Mouse (Mus musculus): ENCODE measurements around the gene Acvrl1. TPM values are rescaled to one million over a fixed set of nuclear protein-coding genes. Genes with fewer than 3 reads are reported as not detected.
A peak's percentile ranks its signal among the peaks of the same experiment; 100 is the strongest.

Acvrl1 gene
- 11.1 and 15.5 TPM in 2 replicates for total RNA-seq (2021)
- long read RNA-seq, partial matches to known transcripts, result 10 of 16 reads
- long read RNA-seq, other reads (novel, unspliced or antisense), result 4 of 16 reads

DNA sequence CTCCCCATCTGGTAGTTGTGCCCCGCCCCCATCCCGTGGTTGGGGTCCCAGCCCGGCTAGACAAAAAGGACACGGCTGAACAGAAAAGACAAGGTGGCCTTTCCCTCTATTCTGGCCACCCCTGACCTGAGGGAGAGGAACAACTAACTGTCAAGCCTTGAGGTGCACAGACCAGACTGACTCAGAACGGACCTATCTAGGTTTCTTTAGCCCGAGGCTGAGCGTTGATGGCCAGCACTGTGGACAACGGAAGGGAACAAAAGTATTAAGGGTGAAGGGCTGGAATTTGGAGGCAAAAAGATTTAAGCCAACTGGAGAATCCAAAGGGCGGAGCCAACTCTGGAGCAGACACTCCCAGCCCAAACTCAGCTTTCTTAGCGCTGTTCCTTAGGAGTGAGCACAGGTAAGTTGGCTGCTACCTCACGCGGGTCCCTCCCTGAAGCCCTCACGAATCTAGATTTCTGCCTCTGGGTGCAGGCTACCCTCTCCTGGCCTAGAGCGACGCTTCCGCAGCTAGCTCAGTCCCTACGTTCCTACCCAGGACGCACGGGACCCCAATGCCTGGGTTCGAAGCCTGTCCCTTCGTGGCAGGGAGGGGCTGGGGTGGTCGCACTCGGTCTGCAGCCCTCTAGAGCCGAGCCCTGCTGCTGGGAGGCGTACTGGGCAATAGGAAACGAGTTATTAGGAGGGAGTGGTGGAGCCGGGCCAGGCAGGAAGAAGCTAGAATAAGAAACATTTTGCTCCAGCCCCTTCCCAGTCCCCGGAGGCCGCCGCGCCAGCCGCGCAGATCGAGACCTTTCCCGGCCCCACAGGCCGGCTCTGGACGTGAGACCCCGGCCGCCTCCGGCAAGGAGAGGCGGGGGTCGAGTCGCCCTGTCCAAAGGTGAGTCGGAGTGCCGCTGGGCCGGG lies at the start of gene Acvrl1:
TSS of gene Acvrl1 (plus strand) at position 342 of the 909 bp plus-strand sequence.
- no peak for DNase-seq

DNA sequence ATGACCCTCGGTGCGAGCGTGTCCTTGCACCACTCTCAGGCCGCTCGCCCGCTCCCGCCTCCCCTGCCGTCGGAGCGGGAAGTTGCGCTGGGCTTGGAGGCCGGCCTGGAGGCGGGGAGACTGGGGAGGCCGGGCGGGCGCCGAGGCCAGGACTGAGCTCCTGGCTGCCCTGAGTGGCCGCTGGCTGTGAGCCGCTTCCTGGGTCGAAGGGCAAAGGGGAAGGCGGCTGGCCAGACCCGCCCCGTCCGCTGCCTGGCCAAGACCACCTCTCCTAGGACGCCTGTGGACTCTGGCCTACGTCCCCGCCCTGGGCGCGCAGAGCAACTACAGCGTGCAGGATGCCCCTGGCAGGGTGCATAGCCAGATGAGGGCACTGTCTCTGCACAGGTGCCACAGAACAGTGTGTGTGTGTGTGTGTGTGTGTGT lies 49.6 kb upstream of the Acvrl1 start:
- peak; percentile 92 for DNase-seq

DNA sequence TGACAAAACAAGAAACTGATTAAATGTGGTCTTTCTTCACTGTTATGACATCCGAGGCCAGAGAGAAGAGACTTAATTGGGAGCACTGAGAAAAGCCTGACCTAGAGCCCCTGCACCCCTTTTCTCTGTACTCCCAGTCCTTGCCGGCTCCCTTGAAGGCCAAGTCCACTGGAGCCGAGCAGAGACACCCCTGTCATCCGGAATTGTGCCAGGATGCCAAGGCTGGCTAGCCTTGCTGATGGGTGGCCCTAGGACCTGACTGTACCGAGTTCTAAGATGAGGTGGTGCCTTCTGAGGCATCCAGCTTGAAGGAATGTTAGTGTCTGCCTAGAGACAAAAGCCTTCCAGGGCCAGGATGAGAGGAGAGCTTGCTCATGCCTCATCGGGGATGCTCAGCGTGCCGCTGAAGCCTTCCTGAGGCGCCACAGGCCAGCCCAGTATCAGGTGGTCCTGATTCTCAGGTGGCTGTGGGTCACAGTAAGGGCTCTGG lies 48.2 kb upstream of the Acvrl1 start:
- no peak for DNase-seq

- DNase-seq, result no peak
These were observed 47.2 kb upstream of the Acvrl1 start for GRCm38 (mm10) chr15:101081035-101081548.

DNA sequence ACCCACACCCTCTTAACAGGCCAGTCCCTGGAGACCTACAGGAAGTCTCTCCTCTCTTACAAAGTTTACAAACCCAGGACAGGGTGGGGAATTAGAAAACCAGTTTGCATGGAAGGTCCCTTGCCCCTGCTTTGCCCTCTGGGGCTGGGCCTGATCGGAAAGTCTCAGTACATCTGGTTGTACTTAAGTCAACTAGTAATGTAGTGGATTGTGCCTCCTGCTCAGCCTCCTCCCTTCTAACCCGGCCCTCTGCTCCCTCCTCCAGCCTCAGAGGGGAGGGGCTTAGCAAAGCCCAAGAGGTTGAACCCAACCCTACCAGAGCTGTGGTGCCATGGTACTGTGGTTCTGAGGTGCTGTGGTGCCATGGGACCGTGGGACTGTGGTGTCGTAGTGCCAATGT lies 46.1 kb upstream of the Acvrl1 start:
- no peak for DNase-seq

- no peak for DNase-seq
These were observed 43.8 kb upstream of the Acvrl1 start for GRCm38 (mm10) chr15:101084499-101084898.

GRCm38 (mm10) chr15:101086451-101086850 lies 41.9 kb upstream of the Acvrl1 start:
- DNase-seq, result no peak

DNA sequence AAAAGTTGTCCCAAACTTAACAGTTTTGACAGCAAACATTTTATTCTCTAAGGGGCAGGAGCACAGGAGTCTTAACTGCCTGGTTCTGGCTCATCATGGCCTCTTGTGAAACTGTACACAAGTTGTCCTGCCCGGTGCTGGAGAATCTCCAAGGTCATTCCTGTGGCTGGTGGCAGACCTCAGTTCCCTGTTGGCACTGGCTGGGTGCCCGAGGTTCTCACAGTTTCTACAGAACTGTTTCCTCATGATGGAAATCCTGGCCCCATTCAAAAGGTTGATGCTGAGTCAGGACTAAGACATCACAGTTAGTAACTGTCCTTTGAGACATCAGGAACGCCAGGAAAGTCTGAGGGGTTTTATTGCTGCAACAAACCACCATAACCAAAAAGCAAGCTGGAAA lies 41.4 kb upstream of the Acvrl1 start:
- DNase-seq, result peak; percentile 89

- DNase-seq, result no peak
These were observed 40.0 kb upstream of the Acvrl1 start for GRCm38 (mm10) chr15:101088291-101088690.

GRCm38 (mm10) chr15:101091551-101091950 lies 36.8 kb upstream of the Acvrl1 start:
- DNase-seq, result no peak

DNA sequence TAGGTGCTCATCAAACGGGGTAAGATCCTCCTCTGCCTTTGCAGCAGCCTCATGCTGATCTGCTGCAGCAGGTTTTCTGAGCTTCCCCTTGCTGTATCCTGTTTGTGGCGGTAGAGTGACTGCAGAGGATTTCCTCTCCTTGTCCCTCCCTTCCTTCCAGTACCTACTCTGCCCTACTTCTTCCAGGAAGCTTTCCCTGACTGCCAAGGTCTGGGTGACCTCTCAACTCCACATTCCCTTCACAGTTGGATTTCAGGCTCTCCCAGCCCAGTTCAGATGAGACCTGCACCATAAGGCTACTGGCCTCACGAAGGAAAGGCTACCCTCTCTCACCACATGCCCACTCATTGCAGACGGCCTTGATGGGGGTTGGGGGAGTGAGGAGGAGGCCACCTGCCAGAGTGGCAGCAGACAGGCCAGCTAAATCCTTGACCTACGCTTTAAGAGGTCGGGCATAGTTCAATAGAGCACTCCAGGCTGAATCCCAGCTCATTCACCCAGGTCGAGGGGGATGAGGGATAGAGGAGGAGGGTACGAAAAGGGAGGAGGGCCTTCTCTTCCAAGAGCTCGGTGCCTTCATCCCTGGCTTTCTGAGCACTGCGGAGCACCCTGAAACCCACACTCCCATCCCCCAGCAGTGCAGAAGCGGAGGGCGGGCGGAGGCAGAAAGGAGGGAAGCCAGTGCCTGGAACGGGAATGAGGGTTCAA lies 36.0 kb upstream of the Acvrl1 start:
- DNase-seq, result no peak

- DNase-seq, result peak; percentile 58
These were observed 35.3 kb upstream of the Acvrl1 start for GRCm38 (mm10) chr15:101092829-101093648.

DNA sequence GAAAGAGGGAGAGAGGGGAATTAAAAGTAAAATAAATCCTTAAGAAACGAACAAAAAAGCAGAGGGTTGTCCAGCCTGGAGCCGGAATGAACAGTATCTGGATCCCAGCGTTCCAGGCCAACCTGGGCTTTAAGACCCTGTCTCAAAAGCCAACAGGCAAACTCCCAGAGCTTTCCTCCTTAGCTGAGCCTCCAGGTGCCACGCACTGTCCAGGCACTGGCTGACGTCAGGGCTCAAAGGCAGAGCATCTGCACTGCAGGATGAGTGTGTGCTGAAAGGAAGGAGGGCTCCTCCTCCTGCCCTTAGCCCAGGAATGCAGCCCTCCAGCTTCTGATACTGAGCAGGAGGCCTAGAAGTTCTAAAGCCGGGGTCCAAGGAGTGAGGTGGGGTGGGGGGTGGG lies 34.3 kb upstream of the Acvrl1 start:
- no peak for DNase-seq

- DNase-seq, result no peak
These were observed 33.3 kb upstream of the Acvrl1 start for GRCm38 (mm10) chr15:101094979-101095378.

DNA sequence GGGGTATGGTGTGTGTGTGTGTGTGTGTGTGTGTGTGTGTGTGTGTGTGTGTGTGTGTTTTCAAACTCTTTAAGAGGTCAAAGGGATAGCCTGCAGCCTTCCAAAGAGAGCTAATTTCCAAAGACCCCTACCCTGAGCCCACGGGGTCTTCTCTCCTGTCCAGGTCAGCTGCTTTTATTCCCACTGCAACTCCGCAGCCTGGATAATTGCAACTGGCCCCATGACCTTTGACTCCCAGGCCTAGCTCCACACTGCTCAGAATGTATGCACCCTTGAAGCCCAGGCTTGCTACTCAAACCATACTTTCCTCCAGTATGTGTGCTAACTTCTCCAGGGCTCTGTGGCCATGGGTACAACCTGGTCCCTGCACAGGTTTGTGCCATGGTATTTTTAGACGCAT lies 32.9 kb upstream of the Acvrl1 start:
- DNase-seq, result no peak

DNA sequence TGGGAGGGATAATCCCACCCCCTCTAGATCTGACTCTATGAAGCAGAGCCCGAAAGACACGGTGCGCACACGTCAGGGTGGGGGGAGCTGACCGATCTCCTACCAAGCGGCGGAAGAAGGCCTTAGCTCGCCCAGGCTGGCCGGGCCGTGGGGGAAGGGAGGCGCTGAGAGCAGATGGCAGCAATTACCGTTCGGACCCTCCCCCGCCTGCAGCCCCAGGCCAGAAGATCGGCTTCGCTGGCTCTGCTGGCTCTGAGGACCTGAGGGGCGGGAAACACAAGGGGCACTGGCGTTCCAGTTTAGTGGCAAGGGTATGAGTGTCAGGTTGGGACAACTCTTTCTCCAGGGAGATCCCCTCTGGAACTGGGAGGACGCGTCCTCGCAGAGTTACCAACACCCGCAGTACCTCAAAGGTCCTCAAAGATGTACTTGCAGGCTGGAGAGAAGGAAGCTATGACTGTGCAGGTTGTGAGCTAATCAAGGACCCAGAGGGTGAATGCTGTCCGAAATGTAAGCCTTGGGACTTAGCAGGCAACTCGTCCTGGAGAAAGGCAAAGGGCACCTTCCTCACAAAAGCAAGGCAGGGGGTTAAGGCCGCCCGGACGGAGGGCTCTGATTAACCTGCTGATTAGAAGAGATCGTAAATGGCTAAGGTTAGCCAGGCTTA lies 30.2 kb upstream of the Acvrl1 start:
- peak; percentile 37 for DNase-seq

- DNase-seq, result no peak
These were observed 27.3 kb upstream of the Acvrl1 start for GRCm38 (mm10) chr15:101100996-101101395.

- DNase-seq, result no peak
These were observed 24.6 kb upstream of the Acvrl1 start for GRCm38 (mm10) chr15:101103605-101104304.

DNA sequence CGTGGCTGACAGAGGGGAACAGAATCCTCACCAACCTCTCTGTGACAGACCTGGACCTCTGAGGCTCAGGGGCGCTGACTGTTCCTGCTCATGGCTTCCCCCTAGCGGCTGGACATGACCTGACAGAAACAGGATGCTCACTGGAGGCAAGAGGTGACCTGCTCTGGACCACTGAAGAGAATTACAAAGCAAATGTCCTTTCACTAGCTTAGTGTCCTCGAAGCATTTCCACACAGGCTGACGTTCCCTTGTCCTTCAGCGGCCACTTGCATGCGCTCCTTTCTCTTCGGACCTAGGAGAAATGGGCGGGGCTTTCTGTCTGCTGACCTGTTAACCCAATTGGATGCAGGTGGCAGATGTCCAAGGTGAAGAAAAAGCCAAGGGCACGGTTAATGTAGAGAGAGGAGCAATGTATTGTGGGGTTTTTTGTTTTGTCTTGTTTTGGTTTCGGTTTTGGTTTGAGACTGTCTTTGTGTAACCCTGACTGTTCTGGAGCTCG lies 22.8 kb upstream of the Acvrl1 start:
- peak; percentile 88 for DNase-seq

DNA sequence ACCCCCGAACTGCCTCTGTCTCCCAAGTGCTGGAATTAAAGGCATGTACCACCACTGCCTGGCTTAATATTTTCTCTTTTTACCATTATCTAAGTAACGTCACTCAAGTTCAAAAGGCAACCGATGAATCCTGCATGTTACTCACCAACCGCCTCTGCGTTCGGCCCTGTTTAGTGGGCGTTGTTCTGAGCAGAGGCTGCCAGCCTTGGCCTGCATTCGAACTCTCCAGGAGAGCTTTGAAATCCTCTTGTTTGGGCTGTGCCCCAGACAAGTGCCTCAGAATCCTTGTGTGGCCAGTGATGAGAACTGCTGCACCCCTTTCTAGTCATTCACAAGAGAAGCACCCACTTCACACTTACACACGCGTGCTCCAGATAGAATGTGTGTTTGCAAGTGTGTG lies 22.3 kb upstream of the Acvrl1 start:
- peak; percentile 45 for DNase-seq
